Mouse (Mus musculus) megakaryocyte progenitor cell, adult 5-6 weeks (primary cell): ENCODE measurements around the gene Iba57. TPM values are rescaled to one million over a fixed set of nuclear protein-coding genes. Genes with fewer than 3 reads are reported as not detected.
"Not testable (repeated sequence)": the region's sequence is repeated elsewhere in the genome, so short reads cannot be mapped to it uniquely, and the experiment has no call there.

Experiments used
- ATAC-seq: replicated peaks from 2 replicates; pipeline ENCODE4 v1.8.0; 2016; ENCODE audit warnings: mild to moderate bottlenecking, moderate TSS enrichment, inconsistent platforms; ENCODE audit not compliant: poor library complexity
- total RNA-seq, 2 experiments: library from RNA; stranded (forward) in 1 of 2; stranded (reverse) in 1 of 2; fragments of 157-497, 149-512 nt in 1 of 2; fragments of 200-1000 nt in 1 of 2; gene quantifications; 2 replicates each; pipeline versions ENCODE4 v1.2.3 to v1.2.4; 2015 to 2017

The Iba57 gene
- total RNA-seq (2015) (2.8 and 3.6 TPM in 2 replicates), total RNA-seq (2017) (3.5 and 4.6 TPM in 2 replicates)

DNA sequence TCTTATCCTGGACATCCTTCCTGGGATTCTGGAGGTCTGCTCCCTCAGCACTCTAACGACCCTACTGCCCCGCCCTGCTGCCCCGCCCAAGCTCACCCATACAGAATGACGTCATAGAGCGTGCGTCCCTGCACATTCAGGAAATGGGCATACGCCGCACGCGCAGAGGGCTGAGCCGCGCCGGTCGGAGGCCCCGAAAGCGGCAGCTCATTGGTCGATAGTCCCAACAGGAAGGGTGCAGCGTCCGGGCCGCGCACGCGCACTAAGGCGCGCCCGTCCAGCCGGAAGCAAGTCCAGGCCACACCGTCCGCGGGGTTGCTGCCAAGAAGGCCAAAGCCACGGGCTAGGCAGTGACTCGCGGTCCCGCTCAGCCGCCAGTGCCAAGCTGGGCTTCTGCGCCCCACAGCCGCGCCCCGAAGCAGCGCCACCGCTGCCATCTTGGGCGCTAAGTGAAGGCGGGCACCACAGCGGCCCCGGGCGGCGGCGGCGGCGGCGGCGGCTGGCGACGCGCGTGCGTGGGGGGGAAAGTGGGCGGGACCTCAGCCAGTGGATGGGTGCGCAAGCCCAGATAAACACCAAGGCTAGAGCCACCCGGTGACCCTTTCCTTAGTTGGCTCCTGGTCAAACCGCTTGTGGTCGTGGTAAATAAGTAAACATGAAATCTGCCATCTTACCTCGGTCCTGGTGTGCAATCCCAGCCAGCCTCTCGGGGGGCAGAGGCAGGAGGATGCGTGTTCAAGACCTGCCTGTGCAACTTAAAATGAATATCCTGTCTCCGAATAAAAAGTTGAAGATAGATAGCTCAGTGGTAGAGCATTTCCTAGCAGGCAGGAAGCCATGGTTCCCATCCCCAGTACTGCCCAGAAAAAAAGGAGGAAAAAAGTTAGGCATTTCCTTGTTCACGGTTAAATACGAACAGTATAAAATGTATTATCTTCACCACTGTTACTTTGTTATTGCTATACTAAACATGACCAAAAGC is at the start of gene Iba57:
Gene Iba57 (minus strand): TSS at position 485 of the 982 bp plus-strand sequence.
- ATAC-seq, result peak; percentile 84

DNA sequence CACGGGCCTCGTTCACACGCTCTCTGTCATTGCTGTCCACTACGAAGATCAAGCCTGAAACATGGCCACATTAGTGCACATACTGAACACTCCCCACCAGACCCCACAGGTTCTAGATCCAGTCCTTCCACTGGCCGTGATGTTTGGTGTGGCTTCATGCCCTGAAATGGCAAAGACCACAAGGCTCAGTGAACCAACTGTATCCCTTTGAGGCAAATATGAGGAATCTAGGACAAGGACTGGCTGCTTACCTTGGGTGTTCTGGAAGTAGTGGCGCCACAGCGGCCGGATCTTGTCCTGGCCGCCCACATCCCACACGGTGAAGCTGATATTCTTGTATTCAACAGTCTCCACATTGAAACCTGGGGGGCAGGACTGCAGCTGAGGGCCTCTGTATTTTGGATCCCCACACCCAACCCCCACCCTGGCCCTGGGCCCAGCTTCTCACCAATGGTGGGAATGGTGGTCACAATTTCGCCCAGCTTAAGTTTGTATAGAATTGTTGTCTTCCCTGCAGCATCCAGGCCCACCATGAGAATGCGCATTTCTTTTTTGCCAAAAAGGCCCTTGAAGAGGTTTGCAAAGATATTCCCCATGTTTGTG is 49.5 kb upstream of the Iba57 start:
- no peak for ATAC-seq

- peak; percentile 49 for ATAC-seq
Observed at GRCm38 (mm10) chr11:59212320-59212719, 48.8 kb upstream of the Iba57 start.

GRCm38 (mm10) chr11:59211561-59211960 is 48.0 kb upstream of the Iba57 start:
- not testable (repeated sequence) for ATAC-seq

DNA sequence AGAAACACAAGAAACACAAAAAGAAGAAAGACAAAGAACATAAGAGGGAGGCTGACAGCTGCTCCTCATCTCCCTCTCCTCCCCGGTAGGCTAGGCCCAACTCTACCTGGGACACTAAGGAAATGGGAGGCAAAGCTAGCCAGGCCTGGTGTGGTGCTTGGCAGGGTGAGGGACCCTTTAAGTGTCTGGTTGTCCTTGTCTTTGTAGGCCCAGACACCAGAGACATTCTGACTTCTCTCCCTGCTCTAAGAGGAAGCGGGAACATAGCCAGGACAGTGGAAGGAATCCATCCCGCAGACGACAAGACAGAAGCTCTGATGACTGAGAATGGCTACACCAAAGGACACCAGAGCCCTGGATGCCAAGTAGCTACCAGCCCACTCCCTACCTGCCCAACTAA is 46.5 kb upstream of the Iba57 start:
- no peak for ATAC-seq

DNA sequence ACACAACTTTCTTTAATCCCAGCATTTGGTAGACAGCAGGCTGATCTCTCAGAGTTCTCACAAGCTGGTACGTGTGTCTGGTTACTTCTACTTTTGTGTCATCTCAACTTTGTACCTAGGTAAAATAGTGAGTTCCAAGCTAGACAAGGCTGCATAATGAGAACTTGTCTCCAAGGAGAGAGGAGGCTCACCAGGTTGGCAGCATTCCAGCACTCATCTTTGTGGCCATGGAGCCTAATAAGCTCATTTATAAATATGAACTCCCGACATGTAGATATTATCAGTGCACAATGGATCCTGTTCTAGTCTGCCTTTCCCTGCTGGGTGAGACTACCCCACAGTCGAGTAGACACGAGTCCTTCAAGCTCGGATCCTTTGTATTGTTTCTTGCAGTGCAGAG is 46.0 kb upstream of the Iba57 start:
- ATAC-seq, result no peak

DNA sequence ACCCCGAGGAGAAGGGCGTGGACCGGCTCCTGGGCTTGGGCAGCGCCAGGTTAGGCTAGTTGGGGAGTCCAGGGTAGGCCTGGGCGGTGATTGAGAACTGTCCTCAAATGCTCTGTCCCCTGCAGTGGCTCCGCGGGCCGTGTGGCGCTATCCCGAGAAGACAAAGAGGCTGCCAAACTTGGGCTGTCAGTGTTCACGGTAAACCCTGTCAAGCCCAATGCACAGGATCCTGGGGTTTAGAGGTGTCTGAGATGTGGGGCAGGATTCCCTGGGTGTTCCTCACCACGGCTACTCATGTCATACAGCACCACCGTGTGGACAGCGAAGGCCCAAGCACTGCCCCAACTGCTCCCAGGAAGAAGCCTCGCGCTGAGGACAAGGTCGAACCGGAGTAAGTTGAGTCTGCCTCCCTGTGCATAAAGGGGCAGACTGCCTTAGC is 45.5 kb upstream of the Iba57 start:
- peak; percentile 74 for ATAC-seq

DNA sequence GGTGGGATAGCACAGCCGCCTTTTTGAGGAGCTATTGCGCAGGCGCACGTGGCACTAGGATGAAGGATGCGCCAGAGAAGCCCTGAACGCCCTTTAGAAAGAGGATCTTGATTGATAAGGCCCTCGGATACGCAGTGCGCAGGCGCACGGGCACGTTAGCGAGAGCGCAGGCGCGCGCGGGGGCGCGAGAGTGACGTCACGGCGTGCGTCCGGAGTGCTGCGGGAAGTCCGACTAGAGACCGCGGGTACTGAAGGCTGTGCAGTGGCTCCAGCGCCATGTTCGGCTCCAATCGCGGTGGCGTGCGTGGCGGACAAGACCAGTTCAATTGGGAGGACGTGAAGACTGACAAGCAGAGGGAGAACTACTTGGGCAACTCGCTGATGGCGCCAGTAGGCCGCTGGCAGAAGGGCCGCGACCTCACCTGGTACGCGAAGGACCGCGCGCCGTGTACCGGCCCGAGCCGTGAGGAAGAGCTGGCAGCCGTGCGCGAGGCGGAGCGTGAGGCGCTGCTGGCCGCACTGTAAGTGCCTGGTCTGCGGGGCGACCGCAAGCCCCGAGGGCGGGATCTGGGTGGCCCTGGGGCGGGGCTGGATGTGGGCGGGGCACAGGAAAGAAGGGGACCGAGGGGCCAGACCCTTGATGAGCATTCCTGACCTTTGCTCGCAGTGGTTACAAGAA is 44.8 kb upstream of the Iba57 start, which contains the start of gene 2310033P09Rik:
Gene 2310033P09Rik (plus strand): TSS at position 169 of the 679 bp plus-strand sequence.
- peak; percentile 70 for ATAC-seq

- ATAC-seq, result peak; percentile 97
Observed at GRCm38 (mm10) chr11:59202081-59202995, 38.8 kb upstream of the Iba57 start, which contains the start of gene Mrpl55. Gene Mrpl55, plus strand, starts transcription at chr11:59202486.

DNA sequence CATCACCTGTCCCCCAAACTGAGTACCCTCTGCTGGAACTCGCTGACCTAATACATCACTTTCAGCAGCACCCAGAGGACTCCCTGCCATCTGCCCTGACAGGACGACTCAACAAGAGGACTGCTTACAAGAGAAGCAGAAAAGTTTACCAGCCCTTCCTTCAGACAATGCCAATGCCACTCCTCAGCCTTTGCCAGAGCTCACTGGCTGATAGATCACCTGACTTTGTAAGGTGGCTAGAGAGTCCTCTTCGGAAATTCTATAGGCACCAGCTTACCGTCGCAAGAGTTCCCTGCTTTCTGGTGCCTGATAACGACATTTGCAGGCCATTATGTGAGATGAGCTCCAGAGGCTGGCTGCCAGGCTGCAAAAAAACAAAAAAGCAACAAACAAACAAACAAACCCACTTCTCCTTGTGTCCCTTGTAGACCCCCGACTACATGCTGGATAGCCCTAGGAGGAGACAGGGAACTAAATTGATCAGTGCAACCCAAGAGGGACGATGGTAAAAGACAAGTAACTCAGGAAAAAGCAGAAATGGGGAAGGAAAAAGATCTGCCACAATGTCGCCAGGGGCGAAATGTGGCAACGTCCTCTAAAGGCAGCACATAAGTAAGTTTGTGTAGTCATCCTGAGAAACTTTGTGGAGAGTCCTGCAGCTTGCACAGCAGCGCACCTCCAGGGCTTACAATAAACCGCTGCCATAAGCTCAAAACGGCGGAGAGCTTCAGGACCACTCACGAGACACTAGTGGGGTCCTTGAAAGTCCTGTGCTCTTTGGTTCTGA is 37.9 kb upstream of the Iba57 start:
- ATAC-seq, result peak; percentile 61

DNA sequence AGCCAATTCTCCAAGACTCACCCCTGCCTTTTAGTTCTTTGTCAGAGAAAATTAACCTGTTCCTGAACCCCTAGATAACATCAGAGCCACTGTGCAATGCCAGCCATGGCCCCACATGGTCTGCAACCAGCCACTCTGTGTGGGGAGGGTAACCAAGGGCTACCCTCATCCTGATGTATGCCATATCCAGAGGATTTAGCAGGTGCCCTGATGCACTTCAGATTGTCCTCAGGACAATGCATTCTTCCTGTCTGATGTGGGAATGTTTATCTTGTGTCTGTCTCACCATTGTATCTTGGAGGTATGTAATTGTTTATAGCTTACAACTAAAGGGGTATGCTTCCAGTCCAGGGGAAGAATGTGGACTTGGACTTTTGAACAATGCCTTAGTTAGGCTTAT is 32.7 kb upstream of the Iba57 start:
- no peak for ATAC-seq

DNA sequence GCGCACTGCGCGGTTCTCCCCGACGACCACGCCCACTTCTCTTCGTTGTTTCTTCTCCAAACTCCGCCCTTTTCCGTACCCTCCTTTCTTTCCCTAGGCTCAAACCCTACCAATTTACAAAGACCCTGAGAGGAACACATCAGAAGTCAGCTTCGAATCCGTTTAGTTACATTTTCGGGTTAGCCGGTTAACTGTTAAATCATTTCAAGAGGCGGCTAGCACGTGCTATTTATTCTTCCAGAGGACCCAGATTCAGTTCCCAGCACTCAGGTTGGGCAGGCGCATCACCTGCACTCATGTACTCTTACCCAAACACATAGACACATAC is 28.5 kb upstream of the Iba57 start, which contains the start of gene Guk1:
Gene Guk1 (minus strand): TSS at position 154 of the 328 bp plus-strand sequence.
- ATAC-seq, result no peak

DNA sequence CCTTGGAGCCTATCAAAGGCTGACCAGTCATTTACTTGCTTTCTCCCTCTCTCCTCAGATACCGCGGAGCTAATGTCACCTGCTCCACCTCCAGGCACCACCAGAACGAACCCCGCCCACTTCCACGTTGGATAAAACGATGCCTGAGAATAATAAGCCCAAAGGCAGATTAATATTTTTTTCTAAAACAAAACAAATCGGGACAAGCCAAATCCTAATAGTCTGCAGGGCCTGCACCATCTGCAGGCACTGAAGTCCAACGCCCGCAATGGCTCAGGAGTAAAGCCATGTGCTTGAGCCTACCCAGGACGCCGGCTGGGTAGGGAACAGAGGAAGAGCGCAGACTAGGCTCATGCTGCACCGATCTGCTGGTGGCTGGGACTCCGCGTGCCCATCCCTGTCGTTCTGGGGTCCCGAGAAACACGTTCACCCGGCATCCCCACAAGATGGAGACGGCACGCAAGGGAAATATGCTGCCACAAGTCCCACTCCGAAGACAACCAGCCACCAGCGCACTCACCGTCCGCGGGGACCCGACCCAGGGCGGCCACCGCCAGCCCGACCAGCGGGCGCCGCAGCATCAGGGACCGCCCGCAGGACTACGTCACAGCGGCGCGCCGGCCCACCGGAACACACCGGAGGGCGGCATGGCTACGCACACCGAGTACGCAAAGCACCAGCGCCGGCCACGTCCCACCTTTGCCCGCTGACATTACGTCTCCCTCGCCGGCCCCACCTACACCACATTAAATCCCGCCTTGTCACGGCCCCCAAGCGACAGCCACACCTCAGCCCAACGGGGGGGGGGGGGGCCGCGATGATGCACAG is 27.9 kb upstream of the Iba57 start:
- ATAC-seq, result peak; percentile 97

DNA sequence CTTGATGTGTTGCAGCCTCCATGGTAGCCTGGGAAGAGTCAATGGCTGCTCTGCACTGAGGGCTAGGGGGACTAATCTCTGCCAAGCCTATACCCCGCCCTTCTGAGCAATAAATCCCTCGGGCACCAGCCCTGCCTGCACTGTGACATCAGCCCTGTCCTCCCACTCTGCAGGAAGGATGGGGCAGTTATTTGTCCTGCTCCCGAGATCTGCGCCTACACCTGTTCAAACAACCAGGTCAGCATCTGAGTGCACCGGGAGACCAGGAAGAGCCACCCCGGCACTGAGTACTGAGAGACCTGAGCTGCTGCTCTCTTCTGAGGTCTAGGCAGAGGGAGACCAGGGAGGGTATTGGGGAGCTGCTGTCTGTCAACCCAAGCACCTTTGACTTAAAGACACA is 24.2 kb upstream of the Iba57 start:
- no peak for ATAC-seq

- no peak for ATAC-seq
Observed at GRCm38 (mm10) chr11:59185490-59185889, 22.0 kb upstream of the Iba57 start.

DNA sequence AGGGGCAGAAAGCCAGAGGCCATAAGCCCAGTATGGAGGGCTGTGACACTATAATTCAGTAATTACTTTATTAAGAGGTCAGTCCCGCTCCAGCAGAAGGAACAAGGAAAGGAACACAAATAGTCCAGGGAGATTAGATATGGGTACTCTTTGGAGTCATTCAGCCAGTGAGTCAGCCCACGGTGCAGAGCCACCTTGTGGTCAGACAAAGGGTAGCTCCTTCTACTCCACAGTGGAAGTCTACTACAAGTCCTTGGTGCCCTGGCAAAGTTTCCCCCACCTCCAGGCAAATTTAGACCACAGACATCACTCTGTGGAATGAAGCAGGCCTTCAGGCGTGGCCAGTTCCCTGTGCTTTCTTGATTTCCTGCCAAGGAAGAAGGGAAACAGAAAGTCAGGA is 20.3 kb upstream of the Iba57 start:
- ATAC-seq, result peak; percentile 85

DNA sequence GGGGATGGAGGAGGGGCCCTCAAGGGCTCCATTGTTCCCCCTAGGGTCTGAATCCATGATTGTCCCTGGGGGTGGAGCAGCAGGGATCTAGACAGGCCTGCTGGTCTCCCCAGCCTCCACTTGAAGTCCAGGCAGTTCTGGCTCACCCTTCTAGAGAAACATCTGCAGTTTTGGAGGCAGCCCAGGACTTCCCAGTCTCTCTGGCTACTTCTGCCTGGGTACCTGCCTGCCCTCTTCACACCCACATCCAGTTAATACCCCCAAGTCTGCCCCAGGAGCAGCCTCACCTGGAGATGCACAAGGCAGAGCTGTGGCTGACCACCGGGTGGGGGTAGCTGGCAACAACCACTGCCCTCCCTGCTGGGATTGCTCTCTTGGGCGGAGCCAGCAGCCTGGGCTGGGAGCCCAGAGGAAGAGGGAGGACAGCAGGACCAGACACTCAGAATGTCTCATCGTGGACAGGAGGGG is 19.4 kb upstream of the Iba57 start, which contains the start of gene Gjc2:
Gene Gjc2 (minus strand): TSS at position 350 of the 468 bp plus-strand sequence.
- ATAC-seq, result no peak

DNA sequence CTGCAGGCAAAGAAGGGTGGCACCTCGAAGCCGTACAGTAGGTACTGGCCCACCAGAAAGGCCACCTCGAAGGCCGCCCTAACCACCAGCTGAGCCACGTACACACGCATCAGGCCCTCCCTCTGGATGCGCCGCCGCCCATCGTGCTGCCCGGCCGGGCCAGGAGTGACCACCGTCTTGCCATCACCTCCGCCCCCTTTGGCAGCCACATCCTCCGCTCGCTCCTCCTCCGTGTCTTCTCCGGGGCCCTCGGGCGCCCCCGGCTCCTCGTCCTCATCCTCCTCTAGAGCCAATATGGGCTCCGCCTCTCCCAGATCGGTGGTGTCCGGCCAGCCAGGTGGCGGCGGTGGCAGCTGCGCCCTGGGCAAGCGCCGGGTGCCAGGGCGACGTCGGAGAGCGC is 13.4 kb upstream of the Iba57 start:
- no peak for ATAC-seq
